Mouse (Mus musculus): ENCODE measurements around the gene Eif2b5. TPM values are rescaled to one million over a fixed set of nuclear protein-coding genes. Genes with fewer than 3 reads are reported as not detected.
"Not testable (repeated sequence)": the region's sequence is repeated elsewhere in the genome, so short reads cannot be mapped to it uniquely, and the experiment has no call there.

Eif2b5 gene
- total RNA-seq (2015; ENCODE audit: low replicate concordance) (7.7 and 10.4 TPM in 2 replicates), total RNA-seq (2017; ENCODE audit: low replicate concordance) (9.1 and 14.1 TPM in 2 replicates)

- ATAC-seq (replicated peaks; ENCODE audit: low FRiP score, poor library complexity, severe bottlenecking), result peak; percentile 90
Measured at GRCm38 (mm10) chr16:20498677-20499475, at the start of gene Eif2b5. Gene Eif2b5 (plus strand): TSS chr16:20498817.

DNA sequence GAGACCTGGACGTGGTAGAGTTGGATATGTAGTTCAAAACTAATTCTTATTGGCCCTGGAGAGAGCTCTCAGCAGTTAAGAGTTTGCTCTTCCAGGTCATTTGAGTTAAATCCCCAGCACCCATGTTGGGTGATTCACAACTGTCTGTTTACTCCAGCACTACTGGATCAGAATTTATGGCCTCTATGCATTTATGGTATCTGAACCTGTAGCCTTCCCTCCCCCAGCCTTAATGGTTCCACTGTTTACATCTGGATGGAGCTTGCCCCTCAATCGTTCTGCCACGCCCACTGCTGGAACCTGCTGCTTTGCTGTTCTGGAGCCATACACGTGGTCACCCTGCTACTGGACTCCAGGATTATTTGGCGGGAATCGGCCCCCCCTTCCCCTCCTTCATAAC, 46.8 kb upstream of the Eif2b5 start:
- no peak for ATAC-seq (replicated peaks; ENCODE audit: low FRiP score, poor library complexity, severe bottlenecking)

- no peak for ATAC-seq (replicated peaks; ENCODE audit: low FRiP score, poor library complexity, severe bottlenecking)
Measured at GRCm38 (mm10) chr16:20454155-20454654, 44.4 kb upstream of the Eif2b5 start.

- no peak for ATAC-seq (replicated peaks; ENCODE audit: low FRiP score, poor library complexity, severe bottlenecking)
Measured at GRCm38 (mm10) chr16:20456106-20456505, 42.5 kb upstream of the Eif2b5 start.

DNA sequence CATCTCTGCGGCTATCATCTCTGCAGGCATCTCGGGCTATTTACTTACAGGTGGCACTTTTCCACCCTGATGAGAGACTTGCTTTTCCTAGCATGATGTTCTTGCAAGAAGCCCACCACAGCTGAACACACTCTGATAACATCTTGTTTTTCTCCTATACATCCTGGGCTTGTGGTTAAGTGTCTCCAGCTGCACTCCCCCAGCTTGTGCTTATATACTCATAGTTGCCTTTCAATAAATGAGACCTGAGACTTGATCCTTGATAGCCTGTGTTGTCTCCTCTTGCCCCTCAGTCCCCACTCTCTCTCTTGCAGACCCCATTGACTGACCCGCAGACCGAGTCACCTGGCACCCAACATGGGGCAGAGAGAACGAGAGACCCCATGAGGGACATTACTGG, 39.9 kb upstream of the Eif2b5 start:
- ATAC-seq (replicated peaks; ENCODE audit: low FRiP score, poor library complexity, severe bottlenecking), result not testable (repeated sequence)

DNA sequence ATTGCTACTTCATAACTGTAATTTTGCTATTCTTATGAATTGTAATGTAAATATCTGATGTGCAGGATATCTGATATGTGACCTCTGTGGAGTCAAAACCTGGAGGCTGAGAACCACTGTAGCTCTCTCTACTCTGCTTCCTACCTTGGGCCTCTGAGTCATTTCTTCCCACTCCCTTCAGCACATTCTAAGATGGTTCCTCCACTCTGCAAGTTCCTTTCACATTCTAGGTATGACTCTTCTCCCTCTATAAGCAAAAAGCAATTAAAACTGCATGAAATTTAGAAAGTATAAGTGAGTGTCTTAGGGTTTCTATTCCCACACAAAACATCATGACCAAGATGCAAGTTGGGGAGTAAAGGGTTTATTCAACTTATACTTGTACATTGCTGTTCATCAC, 33.9 kb upstream of the Eif2b5 start:
- ATAC-seq (replicated peaks; ENCODE audit: low FRiP score, poor library complexity, severe bottlenecking), result no peak

DNA sequence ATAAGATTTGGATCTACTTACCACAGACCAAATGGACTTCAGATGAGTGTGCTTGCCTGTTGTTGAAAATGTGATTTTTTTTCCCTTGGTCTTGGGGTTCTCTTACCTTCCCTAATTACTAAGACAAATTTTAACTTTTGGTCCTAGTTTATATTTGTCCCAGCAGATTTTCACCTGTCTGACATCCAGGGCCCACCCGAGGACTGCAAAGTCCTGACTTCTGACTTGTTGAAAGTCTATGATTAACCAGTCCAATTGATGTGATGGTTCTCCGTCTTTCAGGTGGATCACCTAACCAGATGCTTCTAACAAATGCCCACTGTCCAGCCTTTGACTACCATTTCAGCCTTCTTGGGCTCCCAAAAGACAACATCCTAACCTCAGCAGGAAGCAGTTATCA, 27.6 kb upstream of the Eif2b5 start:
- no peak for ATAC-seq (replicated peaks; ENCODE audit: low FRiP score, poor library complexity, severe bottlenecking)

GRCm38 (mm10) chr16:20471686-20472085, 26.9 kb upstream of the Eif2b5 start:
- no peak for ATAC-seq (replicated peaks; ENCODE audit: low FRiP score, poor library complexity, severe bottlenecking)

DNA sequence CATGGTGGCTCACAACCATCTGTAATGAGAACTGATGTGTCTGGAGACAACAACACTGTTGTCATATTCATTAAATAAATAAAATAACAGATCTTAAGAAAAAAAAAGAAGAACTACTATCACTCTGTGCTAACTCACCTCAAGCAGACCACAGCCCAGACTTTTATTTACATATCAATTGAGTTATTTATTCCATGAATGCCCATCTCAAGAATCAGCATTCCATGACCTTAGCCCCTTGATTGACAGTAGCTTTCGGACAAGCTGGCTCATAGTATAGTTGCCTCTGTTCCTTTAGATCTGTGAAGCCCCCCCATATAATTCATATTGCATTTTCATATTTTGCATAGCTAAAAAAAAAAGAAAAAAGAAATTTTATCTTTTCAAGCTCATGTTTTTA, 24.9 kb upstream of the Eif2b5 start:
- no peak for ATAC-seq (replicated peaks; ENCODE audit: low FRiP score, poor library complexity, severe bottlenecking)

DNA sequence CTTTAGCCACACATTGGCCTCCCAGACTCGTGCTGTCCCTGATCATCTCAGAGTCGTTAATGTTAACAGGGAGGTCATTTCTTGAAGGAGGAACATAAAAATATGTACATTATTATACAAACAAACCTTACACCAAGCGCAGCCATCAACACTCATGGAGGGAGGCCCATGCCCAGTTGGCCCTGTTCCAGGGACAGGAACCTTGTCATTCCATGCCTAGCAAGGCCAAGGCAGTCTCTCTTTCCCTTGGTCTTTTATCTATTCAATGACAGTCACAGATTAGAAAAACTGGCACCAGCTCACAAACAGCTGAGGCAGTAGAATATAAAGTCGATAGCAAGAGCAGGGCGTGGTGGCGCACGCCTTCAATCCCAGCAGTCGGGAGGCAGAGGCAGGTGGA, 24.4 kb upstream of the Eif2b5 start:
- no peak for ATAC-seq (replicated peaks; ENCODE audit: low FRiP score, poor library complexity, severe bottlenecking)

GRCm38 (mm10) chr16:20474786-20475185, 23.8 kb upstream of the Eif2b5 start:
- ATAC-seq (replicated peaks; ENCODE audit: low FRiP score, poor library complexity, severe bottlenecking), result no peak

GRCm38 (mm10) chr16:20475335-20475734, 23.3 kb upstream of the Eif2b5 start:
- ATAC-seq (replicated peaks; ENCODE audit: low FRiP score, poor library complexity, severe bottlenecking), result no peak

GRCm38 (mm10) chr16:20476857-20477256, 21.8 kb upstream of the Eif2b5 start:
- ATAC-seq (replicated peaks; ENCODE audit: low FRiP score, poor library complexity, severe bottlenecking), result no peak

DNA sequence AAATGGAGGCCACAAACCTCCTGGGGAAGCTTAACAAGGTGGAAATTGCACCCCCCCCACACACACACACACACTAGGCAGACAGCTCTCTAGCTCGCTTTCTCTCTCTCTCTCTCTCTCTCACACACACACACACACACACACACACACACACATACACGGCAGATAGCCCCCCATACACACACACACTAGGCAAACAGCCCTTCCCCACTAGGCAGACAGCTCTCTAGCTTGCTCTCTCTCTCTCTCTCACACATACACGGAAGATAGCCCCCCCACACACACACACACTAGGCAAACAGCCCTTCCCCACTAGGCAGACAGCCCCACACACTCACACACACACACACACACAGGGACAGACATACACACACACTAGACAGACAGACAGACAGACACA, 21.3 kb upstream of the Eif2b5 start:
- no peak for ATAC-seq (replicated peaks; ENCODE audit: low FRiP score, poor library complexity, severe bottlenecking)

- ATAC-seq (replicated peaks; ENCODE audit: low FRiP score, poor library complexity, severe bottlenecking), result no peak
Measured at GRCm38 (mm10) chr16:20478504-20478903, 20.1 kb upstream of the Eif2b5 start.

DNA sequence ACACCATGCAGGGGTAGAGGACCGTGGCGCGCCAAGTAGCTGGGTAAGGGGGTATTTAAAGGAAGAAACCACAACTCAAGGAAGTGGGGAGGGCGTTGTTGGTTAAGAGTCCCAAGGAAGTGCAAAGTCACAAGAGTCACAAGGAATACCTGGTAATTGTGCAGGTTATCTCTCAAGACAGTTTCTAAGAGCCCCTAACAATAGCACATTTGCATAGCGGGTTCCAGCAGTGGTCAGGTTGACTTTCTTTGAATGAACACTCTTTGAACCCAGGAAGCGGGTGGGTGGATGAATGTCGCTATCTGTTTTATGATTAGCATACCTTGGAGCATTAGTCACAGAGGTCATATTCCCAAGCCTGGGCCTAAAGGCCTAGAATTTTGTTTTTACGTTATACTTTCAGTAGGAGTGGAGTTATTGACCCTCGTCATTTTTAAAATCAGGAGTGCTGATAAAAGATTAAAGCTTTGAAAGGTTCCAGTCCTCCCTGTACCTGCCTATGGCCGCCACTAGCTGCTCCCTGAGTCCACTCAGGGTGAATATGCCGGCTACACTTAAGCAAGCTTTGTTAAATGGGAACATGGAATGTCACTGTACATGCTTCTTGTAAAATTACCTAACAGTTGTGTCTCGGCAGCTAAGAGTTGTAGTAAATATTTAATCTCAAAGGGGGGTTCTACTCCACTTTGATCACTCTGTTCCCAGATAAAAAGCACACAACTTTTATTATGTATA, 19.4 kb upstream of the Eif2b5 start:
- not testable (repeated sequence) for ATAC-seq (replicated peaks; ENCODE audit: low FRiP score, poor library complexity, severe bottlenecking)

DNA sequence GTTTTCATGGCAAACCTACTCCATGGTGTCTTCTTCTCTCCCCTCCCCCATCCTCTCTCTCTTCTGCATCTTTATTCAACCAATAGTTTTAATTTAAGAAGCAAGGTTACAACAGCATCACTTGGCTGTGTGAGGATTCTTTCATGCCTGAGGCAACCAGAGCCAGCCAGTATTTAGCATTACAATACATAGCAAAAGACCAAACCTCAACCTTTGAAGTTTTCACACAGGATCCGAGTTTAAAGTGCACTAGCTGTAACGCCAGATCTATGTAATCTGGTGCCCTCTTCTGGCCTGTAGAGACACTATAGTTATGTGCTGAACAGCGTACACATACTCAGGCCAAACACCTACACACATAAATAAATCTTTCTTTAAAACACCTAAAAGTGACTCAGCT, 18.5 kb upstream of the Eif2b5 start:
- no peak for ATAC-seq (replicated peaks; ENCODE audit: low FRiP score, poor library complexity, severe bottlenecking)

DNA sequence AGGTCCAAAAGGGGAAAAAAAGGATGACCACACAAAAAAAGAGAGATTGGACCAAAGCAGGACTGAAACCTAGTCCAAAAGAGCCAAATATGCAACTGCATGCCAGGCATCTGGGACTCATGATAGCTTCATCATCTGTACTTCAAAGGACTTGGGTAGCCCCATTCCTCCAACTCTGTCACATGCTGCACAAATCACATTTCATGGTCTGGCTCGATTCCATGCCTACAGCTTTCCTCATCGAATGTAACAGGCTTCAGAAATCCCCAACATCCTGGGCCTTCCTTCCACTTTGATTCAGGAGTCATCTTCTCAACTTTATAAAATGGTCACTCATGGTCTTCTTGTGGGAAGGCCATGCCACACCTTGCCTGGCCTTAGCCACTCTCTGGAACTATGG, 16.9 kb upstream of the Eif2b5 start:
- no peak for ATAC-seq (replicated peaks; ENCODE audit: low FRiP score, poor library complexity, severe bottlenecking)

DNA sequence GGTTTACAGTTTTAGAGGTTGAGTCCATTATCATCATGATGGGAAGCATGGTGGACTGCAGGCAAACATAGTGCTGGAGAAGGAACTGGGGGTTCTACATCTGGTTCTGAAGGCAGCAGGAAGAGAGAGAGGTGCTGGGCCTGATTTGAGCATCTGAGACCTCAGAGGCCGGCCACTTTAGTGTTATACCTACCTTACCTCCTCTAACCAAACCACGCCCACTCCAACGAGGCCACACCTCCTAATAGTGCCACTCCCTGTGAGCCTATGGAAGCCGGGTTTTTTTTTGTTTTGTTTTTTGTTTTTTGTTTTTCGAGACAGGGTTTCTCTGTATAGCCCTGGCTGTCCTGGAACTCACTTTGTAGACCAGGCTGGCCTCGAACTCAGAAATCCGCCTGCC, 14.9 kb upstream of the Eif2b5 start:
- ATAC-seq (replicated peaks; ENCODE audit: low FRiP score, poor library complexity, severe bottlenecking), result not testable (repeated sequence)

DNA sequence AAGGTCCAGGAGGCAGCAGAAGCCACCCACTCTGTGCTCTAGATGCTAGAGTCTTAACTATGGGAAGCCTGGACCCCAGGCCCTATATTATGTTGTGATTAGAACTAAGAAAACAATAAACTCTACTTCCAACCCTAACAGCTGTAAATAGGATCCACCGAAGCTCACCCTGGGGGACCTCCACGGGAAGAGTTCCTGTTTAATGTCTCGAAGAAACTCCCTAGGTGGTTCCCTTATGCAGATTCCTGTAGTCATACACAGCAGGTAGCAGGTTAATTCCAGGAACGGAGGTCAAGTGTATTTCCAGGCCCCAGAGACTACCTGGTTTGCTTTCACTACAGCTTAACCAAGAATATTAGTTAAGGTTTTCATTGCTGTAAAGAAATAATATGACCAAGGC, 13.6 kb upstream of the Eif2b5 start:
- no peak for ATAC-seq (replicated peaks; ENCODE audit: low FRiP score, poor library complexity, severe bottlenecking)

DNA sequence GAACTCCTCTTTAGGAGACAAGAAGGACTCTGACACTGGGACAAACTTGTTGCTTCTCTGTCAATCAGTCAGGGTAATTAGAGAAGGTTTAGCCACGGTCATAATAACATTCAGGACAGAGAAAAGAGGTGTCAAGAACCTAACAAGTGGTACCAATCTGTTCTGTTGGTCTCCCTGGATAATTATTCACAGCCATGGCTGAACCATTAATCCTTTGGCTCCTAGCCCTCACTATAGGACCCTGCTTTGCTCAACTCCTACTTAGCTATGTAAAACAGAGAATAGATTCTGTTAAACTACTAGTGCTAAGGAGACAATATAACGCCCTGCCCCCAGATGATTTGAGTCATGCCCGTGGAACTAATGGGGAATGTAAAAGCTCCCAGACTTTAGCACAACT, 12.6 kb upstream of the Eif2b5 start:
- no peak for ATAC-seq (replicated peaks; ENCODE audit: low FRiP score, poor library complexity, severe bottlenecking)

Measured in erythroblast, adult 5-6 weeks (primary cell).